Mouse (Mus musculus) mouse trophoblast stem cell (cell line): ENCODE results near the gene Ankrd33b.

Experiments used
- in situ Hi-C, 2 experiments: fragments of 300-500 bp; cut with MseI, MboI; formaldehyde crosslinking; loops; 2 replicates in 1 of 2; 3 replicates in 1 of 2; pipeline ENCODE4 v1.15.1; 2025

Ankrd33b gene

GRCm38 (mm10) chr15:31367481-31368200, at the start of gene Ankrd33b:
Ankrd33b (minus strand) TSS chr15:31367726.
- in situ Hi-C loops, result no loop called here

DNA sequence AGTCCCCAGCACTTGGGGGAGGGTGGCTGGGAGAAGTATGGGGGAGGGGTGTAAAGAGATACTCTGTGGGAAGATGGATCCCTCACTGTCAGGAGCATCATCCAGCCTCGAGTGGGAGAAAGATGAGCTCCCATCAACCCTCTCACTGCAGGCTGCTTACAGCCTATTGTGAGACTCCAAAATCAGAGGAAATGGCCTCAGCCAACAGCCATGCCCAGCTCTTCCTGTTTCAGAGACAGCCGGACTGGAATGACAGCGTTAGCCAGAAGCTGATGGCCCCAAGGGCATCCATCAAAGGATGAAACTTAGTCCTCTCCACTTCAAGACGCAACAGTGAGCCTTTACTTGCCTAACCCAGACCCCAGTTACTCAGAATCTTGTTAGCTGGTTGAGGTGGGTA, 47.7 kb upstream of the Ankrd33b start:
- in situ Hi-C loops, result loop anchor here (5.0 to 10.0 kb wide), 2 partner anchors 90 to 98 kb away; no protein-coding TSS in a partner anchor

DNA sequence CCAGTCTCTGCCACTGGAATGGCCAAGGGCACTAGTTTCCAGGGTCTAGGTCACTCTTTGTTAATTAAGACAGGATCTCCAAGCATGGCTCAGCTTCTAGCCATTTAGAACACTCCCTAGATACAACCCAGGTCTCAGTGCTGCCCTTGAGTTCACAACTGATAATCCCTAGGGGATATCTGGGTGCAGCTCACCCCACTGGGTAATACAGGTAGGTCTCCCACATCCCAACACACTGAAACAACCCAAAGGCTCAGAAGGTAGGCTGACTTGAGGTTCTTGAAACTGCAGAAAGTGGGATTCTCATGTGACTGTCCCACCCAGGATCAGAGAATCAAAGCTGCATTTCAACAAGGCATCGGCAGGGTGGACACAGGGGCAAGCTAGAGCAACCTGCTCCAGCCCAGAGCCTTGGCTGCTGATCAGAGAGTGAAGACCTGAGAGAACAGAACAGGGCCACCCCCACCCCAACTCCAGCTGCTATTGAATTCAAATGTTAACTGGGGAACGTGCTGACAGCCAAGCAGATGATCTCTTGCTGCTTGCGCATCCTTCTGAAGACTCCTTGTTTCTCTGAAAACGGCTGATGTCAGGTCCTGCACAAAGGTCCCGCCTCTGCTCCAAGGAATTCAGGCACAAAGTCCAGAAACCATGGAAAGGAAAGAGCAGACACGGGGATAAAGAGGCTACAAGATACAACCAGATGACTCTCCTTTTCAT, 46.8 kb upstream of the Ankrd33b start:
- in situ Hi-C loops, result loop anchor here in 1 of 2 experiments (10.0 kb wide), 1 partner anchor 90 kb away; no protein-coding TSS in a partner anchor

GRCm38 (mm10) chr15:31413662-31414061, 46.1 kb upstream of the Ankrd33b start:
- in situ Hi-C loops, result loop anchor here in 1 of 2 experiments (10.0 kb wide), 1 partner anchor 89 kb away; no protein-coding TSS in a partner anchor

DNA sequence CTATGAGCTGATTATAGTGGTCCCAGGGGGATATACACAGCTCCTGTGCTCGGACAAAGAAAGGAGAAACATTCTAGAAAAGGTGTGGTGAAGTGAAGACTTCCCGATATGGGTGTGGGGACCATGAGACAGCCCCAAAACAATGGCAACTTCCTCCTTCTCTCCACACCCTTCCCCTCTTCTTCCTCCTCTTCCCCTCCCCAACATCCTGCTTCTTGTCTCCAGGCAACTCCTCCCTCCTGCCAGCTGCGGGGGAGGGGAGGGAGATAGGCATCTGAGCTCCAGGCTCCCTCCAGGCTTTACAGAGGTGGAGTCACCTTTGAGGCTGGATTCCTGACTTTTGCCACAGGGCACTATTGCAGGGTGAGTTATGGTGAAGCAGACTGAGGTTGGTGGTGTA, 45.4 kb upstream of the Ankrd33b start:
- in situ Hi-C loops, result loop anchor here in 1 of 2 experiments (10.0 kb wide), 1 partner anchor 88 kb away; no protein-coding TSS in a partner anchor

GRCm38 (mm10) chr15:31412436-31412835, 44.9 kb upstream of the Ankrd33b start:
- in situ Hi-C loops, result loop anchor here in 1 of 2 experiments (10.0 kb wide), 1 partner anchor 88 kb away; no protein-coding TSS in a partner anchor

- in situ Hi-C loops, result no loop called here
Observed at GRCm38 (mm10) chr15:31407490-31407889, 40.0 kb upstream of the Ankrd33b start.

GRCm38 (mm10) chr15:31406881-31407280, 39.4 kb upstream of the Ankrd33b start:
- in situ Hi-C loops, result no loop called here

- in situ Hi-C loops, result no loop called here
Observed at GRCm38 (mm10) chr15:31404346-31404745, 36.8 kb upstream of the Ankrd33b start.

DNA sequence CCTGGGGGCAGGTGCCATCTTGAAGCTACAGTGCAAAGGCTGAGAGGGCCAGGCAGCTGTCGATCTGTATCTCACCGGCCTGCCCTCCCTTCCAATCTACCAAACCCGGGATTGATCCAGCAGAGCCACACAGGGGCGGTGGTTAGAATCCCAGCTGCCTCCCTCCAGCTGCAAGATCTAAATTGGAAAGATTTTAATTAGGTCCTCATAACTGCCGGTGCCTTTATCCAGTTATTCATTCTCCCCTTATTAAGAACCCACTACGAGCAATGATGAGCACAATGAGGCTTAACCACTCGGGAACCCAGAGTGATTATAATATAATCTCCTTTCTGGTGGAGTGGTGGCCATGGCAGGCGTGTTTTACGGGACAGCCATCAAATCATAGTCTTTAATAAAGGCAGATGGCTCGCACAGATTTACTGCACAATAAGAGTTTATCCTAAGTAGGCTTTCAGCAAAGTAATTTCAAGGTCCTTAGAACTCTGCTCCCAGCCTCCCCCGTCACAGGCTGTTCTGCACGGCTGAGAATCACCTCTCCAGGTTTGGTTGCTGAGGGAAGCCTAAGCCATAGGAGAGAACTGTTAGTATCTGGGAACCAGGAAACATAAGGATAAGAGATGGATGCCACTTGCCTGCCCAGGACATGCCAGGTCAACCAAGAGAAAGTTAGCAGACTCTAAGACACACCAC, 34.8 kb upstream of the Ankrd33b start:
- in situ Hi-C loops, result no loop called here

- in situ Hi-C loops, result no loop called here
Observed at GRCm38 (mm10) chr15:31400974-31401373, 33.4 kb upstream of the Ankrd33b start.

GRCm38 (mm10) chr15:31398769-31399168, 31.2 kb upstream of the Ankrd33b start:
- in situ Hi-C loops, result no loop called here

DNA sequence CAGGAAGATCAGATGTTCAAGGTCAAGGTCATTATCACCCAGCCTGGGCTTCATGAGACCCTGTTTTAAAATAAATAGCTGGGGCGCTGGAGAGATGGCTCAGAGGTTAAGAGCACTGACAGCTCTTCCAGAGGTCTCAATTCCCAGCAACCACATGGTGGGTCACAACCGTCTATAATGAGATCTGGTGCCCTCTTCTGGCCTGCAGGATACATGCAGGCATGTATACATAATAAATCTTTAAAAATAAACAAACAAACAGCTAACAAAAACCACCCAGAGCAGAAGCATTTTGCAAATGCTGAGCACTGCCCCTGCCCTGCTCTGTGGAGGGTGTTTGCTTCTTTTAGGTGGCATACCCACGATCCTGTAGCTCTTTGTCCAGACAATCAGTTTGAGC, 29.9 kb upstream of the Ankrd33b start:
- in situ Hi-C loops, result no loop called here

GRCm38 (mm10) chr15:31396755-31397154, 29.2 kb upstream of the Ankrd33b start:
- in situ Hi-C loops, result no loop called here

DNA sequence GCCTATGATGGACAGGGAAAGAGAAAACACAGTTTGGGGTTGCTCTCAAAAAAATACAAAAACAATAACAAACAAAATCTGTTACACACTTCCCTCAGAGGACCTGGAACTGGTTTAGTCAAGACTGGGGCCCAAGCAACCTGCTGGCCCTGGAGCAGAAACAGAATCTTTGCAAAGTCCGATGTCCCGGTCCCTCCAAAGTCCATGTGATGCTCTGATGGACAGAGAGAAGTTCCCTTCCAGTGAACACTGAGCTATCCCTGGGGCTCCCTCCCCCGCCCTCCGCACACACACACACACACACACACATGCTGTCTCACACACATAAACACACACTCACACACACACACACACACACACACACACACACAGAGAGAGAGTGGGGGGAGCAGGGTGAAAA, 28.5 kb upstream of the Ankrd33b start:
- in situ Hi-C loops, result no loop called here

DNA sequence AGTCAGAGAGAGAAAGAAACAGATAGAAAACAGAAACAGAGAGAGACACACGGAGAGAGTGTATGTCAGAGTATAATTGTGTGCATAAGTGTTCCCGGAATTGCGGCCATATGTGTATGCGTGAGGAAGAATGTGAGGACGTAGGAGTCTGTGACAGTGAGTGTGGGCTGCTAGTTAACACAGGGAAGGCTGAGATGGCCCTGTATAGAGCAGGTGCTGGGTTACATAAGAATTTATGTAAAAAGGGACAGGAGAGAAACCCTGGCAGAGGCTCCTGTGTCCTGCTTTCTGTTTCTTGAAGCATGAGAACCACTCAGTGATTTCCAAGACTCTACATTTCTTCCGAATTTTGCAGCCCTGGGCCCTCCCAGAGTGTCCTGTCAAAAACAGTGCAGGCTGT, 25.9 kb upstream of the Ankrd33b start:
- in situ Hi-C loops, result no loop called here

DNA sequence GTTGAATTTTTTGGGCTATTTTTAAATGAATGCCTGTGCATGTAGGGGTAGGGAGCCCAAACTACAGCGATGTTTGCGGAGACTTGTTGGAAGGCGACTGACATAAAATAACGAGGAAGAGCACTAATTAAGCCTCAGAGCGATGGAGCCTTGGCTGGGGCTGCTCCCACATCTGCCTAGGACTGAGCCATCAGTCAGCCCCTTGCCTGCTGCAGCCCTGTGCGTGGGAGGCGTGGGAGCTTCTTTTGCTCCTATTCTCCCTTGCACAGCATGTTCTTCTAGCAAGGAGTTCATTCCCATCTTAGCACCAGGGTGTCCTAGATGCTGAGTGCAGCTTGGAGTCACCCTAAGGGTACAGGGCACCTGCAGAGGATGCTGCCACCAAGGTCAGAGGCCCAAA, 25.2 kb upstream of the Ankrd33b start:
- in situ Hi-C loops, result no loop called here

GRCm38 (mm10) chr15:31392135-31392534, 24.6 kb upstream of the Ankrd33b start:
- in situ Hi-C loops, result no loop called here

DNA sequence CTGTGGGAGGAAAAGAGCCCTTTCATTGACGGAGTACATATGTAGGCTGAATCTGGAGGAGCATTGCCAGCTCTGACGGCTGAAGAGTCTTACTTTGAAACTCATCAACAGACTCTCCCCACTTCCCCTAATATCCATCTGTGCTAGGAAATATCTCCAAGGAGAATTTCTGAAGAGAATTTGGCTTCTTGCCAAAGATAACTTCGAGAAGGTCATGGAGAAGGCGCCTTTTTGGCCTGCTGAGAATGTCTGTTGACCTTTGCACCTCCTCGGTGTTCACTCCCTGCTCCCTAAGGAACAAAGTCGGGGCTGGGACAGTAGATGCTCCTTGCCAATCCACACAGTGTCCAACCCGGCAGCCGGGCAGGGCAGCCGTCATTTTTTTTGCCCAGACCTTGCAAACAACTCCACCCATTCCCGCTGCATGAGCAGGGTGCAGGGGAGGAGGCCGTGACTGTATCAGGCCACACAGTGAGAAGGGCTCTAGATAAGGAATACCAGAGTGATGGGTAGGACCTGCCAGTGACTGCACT, 14.5 kb upstream of the Ankrd33b start:
- in situ Hi-C loops, result no loop called here

- in situ Hi-C loops, result no loop called here
Observed at GRCm38 (mm10) chr15:31379471-31379870, 11.9 kb upstream of the Ankrd33b start.

GRCm38 (mm10) chr15:31375212-31375611, 7.7 kb upstream of the Ankrd33b start:
- in situ Hi-C loops, result no loop called here

GRCm38 (mm10) chr15:31369125-31369612, 1.6 kb upstream of the Ankrd33b start:
- in situ Hi-C loops, result no loop called here
